Mouse (Mus musculus): Measurements from ENCODE around the gene Csl. TPM values are rescaled to one million over a fixed set of nuclear protein-coding genes. Genes with fewer than 3 reads are reported as not detected.

The Csl gene
- 0.13 and 0.49 TPM in 2 replicates for polyA plus RNA-seq (2015; fragmentation: Nextera tagmentation; extraction: Ambion mirVana)

GRCm38 (mm10) chr10:99759558-99759957, at the start of gene Csl:
Gene Csl, minus strand, starts transcription at chr10:99759658.
- H3K4me2 ChIP-seq = no peak within 1 kb of the TSS
- H3K9me3 ChIP-seq = no peaks in the 10 kb centered on the region
- 92% methylated on average over 9 of the region's 9 CpGs for WGBS
- no peaks in the 10 kb centered on the region for H3K27me3 ChIP-seq (replicated peaks)
- no peak within 1 kb of the TSS for H3K9ac ChIP-seq
- no peaks in the 10 kb centered on the region for H3K36me3 ChIP-seq
- H3K4me3 ChIP-seq (replicated peaks) = no peak within 1 kb of the TSS
- H3K27ac ChIP-seq = no peak within 1 kb of the TSS
- H3K4me1 ChIP-seq = no peaks in the 10 kb centered on the region
- no peak for ATAC-seq (ENCODE audit: insufficient read depth, low FRiP score, low read depth)

- Histone ChIP-seq H3K4me3 (replicated peaks) (no peak overlapping the region), H3K27ac (no peak overlapping the region)
Measured at GRCm38 (mm10) chr10:99789418-99789817, 30.0 kb upstream of the Csl start.

GRCm38 (mm10) chr10:99774228-99775120, 15.0 kb upstream of the Csl start:
- ATAC-seq (ENCODE audit: insufficient read depth, low FRiP score, low read depth) = no peak
- Histone ChIP-seq H3K9ac (no peak overlapping the region), H3K27me3 (replicated peaks) (no peaks in the 10 kb centered on the region), H3K4me3 (replicated peaks) (no peak overlapping the region), H3K36me3 (no peaks in the 10 kb centered on the region), H3K4me2 (no peak overlapping the region), H3K27ac (no peak overlapping the region), H3K9me3 (no peaks in the 10 kb centered on the region), H3K4me1 (no peaks in the 10 kb centered on the region)
- 83% methylated on average over 12 of the region's 12 CpGs for WGBS

More at GRCm38 (mm10) chr10:99789418-99789817, 30.0 kb upstream of the Csl start:
- no peak overlapping the region for H3K4me2 ChIP-seq
- no peaks in the 10 kb centered on the region for H3K4me1 ChIP-seq
- no peaks in the 10 kb centered on the region for H3K36me3 ChIP-seq
- WGBS = 81% methylated on average over 2 of the region's 2 CpGs
- ATAC-seq (ENCODE audit: insufficient read depth, low FRiP score, low read depth) = no peak
- no peaks in the 10 kb centered on the region for H3K27me3 ChIP-seq (replicated peaks)
- H3K9me3 ChIP-seq = no peaks in the 10 kb centered on the region
- H3K9ac ChIP-seq = no peak overlapping the region

GRCm38 (mm10) chr10:99750146-99750545, 9.3 kb downstream of the Csl start:
- no peak for ATAC-seq (ENCODE audit: insufficient read depth, low FRiP score, low read depth)
- no peaks in the 10 kb centered on the region for H3K36me3 ChIP-seq
- H3K4me1 ChIP-seq = no peaks in the 10 kb centered on the region
- 89% methylated on average over 2 of the region's 2 CpGs for WGBS
- no peak overlapping the region for H3K4me3 ChIP-seq (replicated peaks)
- H3K9ac ChIP-seq = no peak overlapping the region
- no peak overlapping the region for H3K27ac ChIP-seq
- no peaks in the 10 kb centered on the region for H3K9me3 ChIP-seq
- H3K4me2 ChIP-seq = no peak overlapping the region
- H3K27me3 ChIP-seq (replicated peaks) = no peaks in the 10 kb centered on the region

GRCm38 (mm10) chr10:99748668-99749260, 10.7 kb downstream of the Csl start:
- Histone ChIP-seq H3K9me3 (no peaks in the 10 kb centered on the region), H3K27me3 (replicated peaks) (no peaks in the 10 kb centered on the region), H3K27ac (no peak overlapping the region), H3K4me3 (replicated peaks) (no peak overlapping the region), H3K4me2 (no peak overlapping the region), H3K36me3 (no peaks in the 10 kb centered on the region), H3K9ac (no peak overlapping the region), H3K4me1 (no peaks in the 10 kb centered on the region)
- 57% methylated on average over 2 of the region's 2 CpGs for WGBS
- ATAC-seq (ENCODE audit: insufficient read depth, low FRiP score, low read depth) = no peak

- Histone ChIP-seq H3K27me3 (replicated peaks) (no peaks in the 10 kb centered on the region), H3K27ac (no peak overlapping the region), H3K4me1 (no peaks in the 10 kb centered on the region), H3K36me3 (no peaks in the 10 kb centered on the region), H3K4me2 (no peak overlapping the region), H3K9me3 (no peaks in the 10 kb centered on the region), H3K9ac (no peak overlapping the region), H3K4me3 (replicated peaks) (no peak overlapping the region)
- no peak for ATAC-seq (ENCODE audit: insufficient read depth, low FRiP score, low read depth)
- WGBS = 49% methylated on average over 2 of the region's 2 CpGs
Measured at GRCm38 (mm10) chr10:99748009-99748408, 11.4 kb downstream of the Csl start.

GRCm38 (mm10) chr10:99741609-99742280, 17.7 kb downstream of the Csl start:
- no peak overlapping the region for H3K9ac ChIP-seq
- no peak for ATAC-seq (ENCODE audit: insufficient read depth, low FRiP score, low read depth)
- no peaks in the 10 kb centered on the region for H3K36me3 ChIP-seq
- no peaks in the 10 kb centered on the region for H3K9me3 ChIP-seq
- no peak overlapping the region for H3K4me2 ChIP-seq
- H3K4me3 ChIP-seq (replicated peaks) = no peak overlapping the region
- H3K27ac ChIP-seq = no peak overlapping the region
- no peaks in the 10 kb centered on the region for H3K4me1 ChIP-seq
- H3K27me3 ChIP-seq (replicated peaks) = no peaks in the 10 kb centered on the region

GRCm38 (mm10) chr10:99713129-99713528, 46.3 kb downstream of the Csl start:
- Histone ChIP-seq H3K9me3 (no peaks in the 10 kb centered on the region), H3K4me3 (replicated peaks) (no peak overlapping the region), H3K27me3 (replicated peaks) (no peaks in the 10 kb centered on the region), H3K4me2 (no peak overlapping the region), H3K4me1 (no peaks in the 10 kb centered on the region), H3K27ac (no peak overlapping the region), H3K36me3 (no peaks in the 10 kb centered on the region), H3K9ac (no peak overlapping the region)
- WGBS = 70% methylated on average over 2 of the region's 2 CpGs
- ATAC-seq (ENCODE audit: insufficient read depth, low FRiP score, low read depth) = no peak

GRCm38 (mm10) chr10:99711567-99711966, 47.9 kb downstream of the Csl start:
- H3K4me3 ChIP-seq (replicated peaks) = no peak overlapping the region
- no peak overlapping the region for H3K4me2 ChIP-seq
- no peak overlapping the region for H3K9ac ChIP-seq
- no peak overlapping the region for H3K27ac ChIP-seq
- no peaks in the 10 kb centered on the region for H3K27me3 ChIP-seq (replicated peaks)
- WGBS = 64% methylated on average over 1 of the region's 1 CpGs
- no peak for ATAC-seq (ENCODE audit: insufficient read depth, low FRiP score, low read depth)
- no peaks in the 10 kb centered on the region for H3K9me3 ChIP-seq
- H3K4me1 ChIP-seq = no peaks in the 10 kb centered on the region
- H3K36me3 ChIP-seq = no peaks in the 10 kb centered on the region
